In the genomic region with DNA sequence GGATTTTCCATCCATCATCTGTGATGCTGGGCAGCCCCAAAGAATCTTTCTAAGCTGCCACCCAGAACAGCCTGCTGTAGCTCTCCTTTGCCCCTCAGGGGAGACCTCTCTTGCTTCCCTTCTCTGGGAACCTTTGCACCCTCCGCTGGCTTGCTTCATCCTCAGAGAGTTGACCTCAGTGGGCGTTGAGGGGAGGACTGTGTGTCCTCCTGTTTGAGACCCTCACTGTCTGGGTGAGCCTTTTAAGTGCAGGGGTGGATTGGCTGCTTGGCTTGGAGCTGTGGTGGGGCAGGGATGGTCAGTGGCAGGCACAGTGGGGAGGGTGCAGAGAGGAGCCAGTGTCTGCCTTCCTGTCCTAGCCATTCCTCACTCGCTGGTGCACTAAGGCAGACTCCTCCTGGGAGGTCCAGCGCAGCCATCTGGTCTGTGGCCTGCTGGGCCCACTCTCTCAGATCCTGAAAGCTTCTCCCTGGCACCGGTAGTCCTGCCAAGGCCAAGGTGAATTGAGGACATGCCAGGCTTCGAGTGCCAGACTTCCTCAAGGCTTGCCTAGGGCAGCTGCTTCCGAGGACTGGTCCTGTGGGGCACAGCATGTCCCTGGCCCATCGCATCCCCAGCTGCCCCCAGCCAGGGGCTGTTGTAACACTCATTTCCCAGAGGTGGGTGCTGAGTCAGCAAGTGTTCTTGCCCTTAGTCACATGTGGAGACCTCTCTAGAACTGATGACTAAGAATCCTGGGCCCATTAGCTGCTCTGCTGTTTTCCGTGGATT, we compare ENCODE assay signal across 10 mouse cellular contexts. TPM values are rescaled to one million over a fixed set of nuclear protein-coding genes. Genes with fewer than 3 reads are reported as not detected.
DNase-seq lines count a peak whose midpoint lies in the region; ATAC-seq and TF ChIP-seq lines count a peak whose summit lies in the region.
"Had no signal": no experiment of that assay in that cellular context is flagged by ENCODE, and none has a peak within 500 bp of the region (broad histone marks: within the 10 kb centered on the region; RNA-seq: fewer than 3 reads in every experiment).

No protein-coding gene starts in this region.

- no peak overlapping the region for H3K27ac ChIP-seq in hindbrain, embryonic 16.5 days (ENCODE audit: low read depth, low read length)
- no peak overlapping the region for H3K27ac ChIP-seq in hindbrain, embryonic 14.5 days
- H3K27ac ChIP-seq in MEL (ENCODE audit: control insufficient read depth, low read depth, low read length): no peak overlapping the region
- H3K27ac ChIP-seq: embryonic facial prominence, embryonic 12.5 days had no signal

- H3K79me2 ChIP-seq in MEL (ENCODE audit: control insufficient read depth, insufficient read depth, low read length, poor library complexity): no peaks in the 10 kb centered on the region

- 42% methylated on average over 9 of the region's 9 CpGs for WGBS in hindbrain, embryonic 16.5 days
- 48% methylated on average over 9 of the region's 9 CpGs for WGBS in hindbrain, embryonic 14.5 days

- H3K9me3 ChIP-seq in hindbrain, embryonic 16.5 days (ENCODE audit: control insufficient read depth, low read length): no peaks in the 10 kb centered on the region
- H3K9me3 ChIP-seq in hindbrain, embryonic 14.5 days (ENCODE audit: control insufficient read depth, low read length): no peaks in the 10 kb centered on the region
- no peaks in the 10 kb centered on the region for H3K9me3 ChIP-seq in MEL (replicated peaks; ENCODE audit: insufficient read depth, low read length)
- H3K9me3 ChIP-seq: embryonic facial prominence, embryonic 12.5 days had no signal

- no peak for TF ChIP-seq EP300 in MEL (IDR thresholded peaks at IDR 0.05; ENCODE audit: low read depth in 1 of 2, low read length in 2 of 2)

- TF ChIP-seq POLR2A in MEL (IDR thresholded peaks at IDR 0.05; ENCODE audit: control insufficient read depth in 1 of 2, insufficient read depth in 1 of 2, low read depth in 1 of 2, low read length in 2 of 2, poor library complexity in 1 of 2): no peak

- DNase-seq in hindbrain, embryonic 14.5 days (ENCODE audit: low spot score): no peak
- no peak for DNase-seq in MEL (ENCODE audit: low read depth, low spot score)
- peak; percentile 99 for DNase-seq in cerebellum, adult 9-11 months
- peak; percentile 19 for DNase-seq in heart, postnatal 4 days
- peak; percentile 29 for DNase-seq in yolk sac, embryonic 10.5 days (ENCODE audit: low spot score)
- DNase-seq in spleen, adult 18-20 months: no peak
- no peak for DNase-seq in T-cell, adult 2 months (ENCODE audit: low spot score)

- no peak for TF ChIP-seq RAD21 in MEL (IDR thresholded peaks at IDR 0.05; ENCODE audit: low read depth, low read length)

- H3K4me3 ChIP-seq in hindbrain, embryonic 16.5 days (ENCODE audit: low read length): no peak overlapping the region
- H3K4me3 ChIP-seq in hindbrain, embryonic 14.5 days (replicated peaks; ENCODE audit: low read length): no peak overlapping the region
- no peak overlapping the region for H3K4me3 ChIP-seq in MEL (ENCODE audit: control insufficient read depth in 1 of 2, insufficient read depth in 1 of 2, low read depth in 2 of 2, low read length in 2 of 2)
- H3K4me3 ChIP-seq: embryonic facial prominence, embryonic 12.5 days had no signal

- no peaks in the 10 kb centered on the region for H3K27me3 ChIP-seq in hindbrain, embryonic 16.5 days (replicated peaks; ENCODE audit: control insufficient read depth, insufficient read depth, low read length)
- H3K27me3 ChIP-seq in hindbrain, embryonic 14.5 days (ENCODE audit: control insufficient read depth, insufficient read depth, low read length): no peaks in the 10 kb centered on the region
- H3K27me3 ChIP-seq in MEL (ENCODE audit: control insufficient read depth in 1 of 2, insufficient read depth in 2 of 2, low read length in 2 of 2): peaks cover 4% of the 10 kb centered on the region in 2 experiments
- H3K27me3 ChIP-seq: embryonic facial prominence, embryonic 12.5 days had no signal

- H3K4me2 ChIP-seq in hindbrain, embryonic 16.5 days (ENCODE audit: low read length): no peak overlapping the region
- H3K4me2 ChIP-seq in hindbrain, embryonic 14.5 days (replicated peaks): no peak overlapping the region
- H3K4me2 ChIP-seq: embryonic facial prominence, embryonic 12.5 days had no signal

- H3K9ac ChIP-seq in hindbrain, embryonic 16.5 days (ENCODE audit: low read depth, low read length): no peak overlapping the region
- H3K9ac ChIP-seq in hindbrain, embryonic 14.5 days: no peak overlapping the region; the same call in none of the 2 replicates
- H3K9ac ChIP-seq in MEL (ENCODE audit: control insufficient read depth, low read depth, low read length, poor library complexity, severe bottlenecking): no peak overlapping the region
- H3K9ac ChIP-seq: embryonic facial prominence, embryonic 12.5 days had no signal

- no peaks in the 10 kb centered on the region for H3K36me3 ChIP-seq in hindbrain, embryonic 16.5 days (ENCODE audit: control insufficient read depth, insufficient read depth, low read length)
- no peaks in the 10 kb centered on the region for H3K36me3 ChIP-seq in hindbrain, embryonic 14.5 days (replicated peaks; ENCODE audit: control insufficient read depth, insufficient read depth)
- H3K36me3 ChIP-seq in MEL (ENCODE audit: control insufficient read depth in 1 of 2, insufficient read depth in 2 of 2, low read length in 2 of 2): no peaks in the 10 kb centered on the region
- H3K36me3 ChIP-seq: embryonic facial prominence, embryonic 12.5 days had no signal

- ATAC-seq in hindbrain, embryonic 16.5 days: peak; percentile 74; the same call in 1 of the 2 replicates
- ATAC-seq in hindbrain, embryonic 14.5 days (ENCODE audit: low FRiP score): no peak

- H3K4me1 ChIP-seq in hindbrain, embryonic 16.5 days (ENCODE audit: control insufficient read depth, insufficient read depth, low read depth, low read length): peaks cover 5% of the 10 kb centered on the region
- 0 out of 2 replicates have a peak, but pooled peaks cover under 1% of the 10 kb centered on the region for H3K4me1 ChIP-seq in hindbrain, embryonic 14.5 days (replicated peaks; ENCODE audit: control insufficient read depth, insufficient read depth, low read length)
- H3K4me1 ChIP-seq in MEL (ENCODE audit: control insufficient read depth in 1 of 2, insufficient read depth in 2 of 2, low read length in 2 of 2): no peaks in the 10 kb centered on the region

- TF ChIP-seq CTCF in MEL (IDR thresholded peaks at IDR 0.05 in 2 of 3, conservative IDR thresholded peaks at IDR 0.05 in 1 of 3; ENCODE audit: control insufficient read depth in 1 of 3, insufficient read depth in 1 of 3, low read depth in 2 of 3, low read length in 3 of 3, poor library complexity in 1 of 3, severe bottlenecking in 1 of 3): no peak

TF ChIP-seq in MEL, 35 proteins besides CTCF, POLR2A, EP300 and RAD21:
- TF ChIP-seq MXI1 (IDR thresholded peaks at IDR 0.05; ENCODE audit: low read depth, low read length): no peak
- TF ChIP-seq MAFK (IDR thresholded peaks at IDR 0.05; ENCODE audit: borderline replicate concordance, low read depth, low read length): peak; percentile 53; the same call in 1 of the 2 replicates
- TF ChIP-seq ETS1 (IDR thresholded peaks at IDR 0.05; ENCODE audit: low read depth, low read length): no peak
TF ChIP-seq in MEL: peak in this region for 1.

RNA-seq across cellular contexts. Expression of a gene that starts 5.7 kb away (rescaled TPM):
- not detected in 2 replicates for polyA plus RNA-seq in hindbrain, embryonic 16.5 days (2015; fragmentation: Nextera tagmentation; extraction: Ambion mirVana)
- polyA plus RNA-seq in hindbrain, embryonic 14.5 days (2014; fragmentation: Nextera tagmentation; extraction: Ambion mirVana): not detected in 2 replicates
- not detected in 2 replicates for total RNA-seq in MEL (2012; rRNA removed)
- polyA plus RNA-seq in MEL (2012; ENCODE audit: insufficient read depth in 1 of 2, insufficient read length in 2 of 2, low read depth in 1 of 2, low replicate concordance in 2 of 2, missing spikeins in 1 of 2): not detected
- not detected for total RNA-seq in heart, postnatal 4 days (2021)
- total RNA-seq: layer of hippocampus, adult 18-20 months had no signal
- polyA plus RNA-seq: embryonic facial prominence, embryonic 12.5 days had no signal

RNA-seq across cellular contexts. Expression of a gene that starts 15.5 kb away (rescaled TPM):
- 8.4 and 9.0 TPM in 2 replicates for polyA plus RNA-seq in hindbrain, embryonic 16.5 days (2015; fragmentation: Nextera tagmentation; extraction: Ambion mirVana)
- 4.1 and 5.9 TPM in 2 replicates for polyA plus RNA-seq in hindbrain, embryonic 14.5 days (2014; fragmentation: Nextera tagmentation; extraction: Ambion mirVana)
- total RNA-seq in MEL (2012; rRNA removed): not detected in 2 replicates
- polyA plus RNA-seq in MEL (2012; ENCODE audit: insufficient read depth in 1 of 2, insufficient read length in 2 of 2, low read depth in 1 of 2, low replicate concordance in 2 of 2, missing spikeins in 1 of 2): not detected
- under 1 TPM; 0.74 to 0.98 TPM for total RNA-seq in heart, postnatal 4 days (2021)

RNA-seq across cellular contexts. Expression of a gene that starts 17.6 kb away (rescaled TPM):
- polyA plus RNA-seq in hindbrain, embryonic 16.5 days (2015; fragmentation: Nextera tagmentation; extraction: Ambion mirVana): 52.5 and 53.2 TPM in 2 replicates
- 27.5 and 31.3 TPM in 2 replicates for polyA plus RNA-seq in hindbrain, embryonic 14.5 days (2014; fragmentation: Nextera tagmentation; extraction: Ambion mirVana)
- total RNA-seq in MEL (2012; rRNA removed): 5.9 and 7.2 TPM in 2 replicates
- 1 to 10 TPM in 1 of 2 experiments, not detected in 1; 7.9 TPM for polyA plus RNA-seq in MEL (2012; ENCODE audit: insufficient read depth in 1 of 2, insufficient read length in 2 of 2, low read depth in 1 of 2, low replicate concordance in 2 of 2, missing spikeins in 1 of 2)
- 1 to 10 TPM; 6.9 to 8.8 TPM for total RNA-seq in heart, postnatal 4 days (2021)

RNA-seq across cellular contexts. Expression of a gene that starts 53.5 kb away (rescaled TPM):
- polyA plus RNA-seq in hindbrain, embryonic 16.5 days (2015; fragmentation: Nextera tagmentation; extraction: Ambion mirVana): 6.4 and 6.6 TPM in 2 replicates
- 5.8 and 7.2 TPM in 2 replicates for polyA plus RNA-seq in hindbrain, embryonic 14.5 days (2014; fragmentation: Nextera tagmentation; extraction: Ambion mirVana)
- not detected in 2 replicates for total RNA-seq in MEL (2012; rRNA removed)
- under 1 TPM in 1 of 2 experiments, not detected in 1; 0.06 TPM for polyA plus RNA-seq in MEL (2012; ENCODE audit: insufficient read depth in 1 of 2, insufficient read length in 2 of 2, low read depth in 1 of 2, low replicate concordance in 2 of 2, missing spikeins in 1 of 2)
- total RNA-seq in heart, postnatal 4 days (2021): 10 to 100 TPM; 11.4 to 12.1 TPM

Comparison
In these comparisons a context has a peak if more than half of its experiments do, and no peak if none do; other contexts are left out.
1. DNase-seq: peak in cerebellum, adult 9-11 months (single experiment), heart, postnatal 4 days (single experiment) and yolk sac, embryonic 10.5 days (single experiment); none in hindbrain, embryonic 14.5 days (single experiment), MEL (single experiment), spleen, adult 18-20 months (0 of 2) and T-cell, adult 2 months (single experiment).